Mouse (Mus musculus) adrenal gland (tissue): Measurements from ENCODE around the gene Cd200r1.
"Not testable (repeated sequence)": the region's sequence is repeated elsewhere in the genome, so short reads cannot be mapped to it uniquely, and the experiment has no call there.

Source experiments
- intact Hi-C: fragments of 180-260 bp; cut with DNase I; formaldehyde crosslinking; loops from one replicate; pipeline ENCODE4 v1.15.1; 2025

Gene Cd200r1

GRCm38 (mm10) chr16:44761811-44762210 lies 3.7 kb upstream of the Cd200r1 start:
- intact Hi-C loops: loop anchor here (10.0 kb wide), 1 partner anchor 363 kb away; no protein-coding TSS in a partner anchor

- intact Hi-C loops: loop anchor here (5.0 to 10.0 kb wide), 2 partner anchors 256 to 358 kb away; no protein-coding TSS in a partner anchor
Measured at GRCm38 (mm10) chr16:44766320-44766892, 870 bp downstream of the Cd200r1 start.

GRCm38 (mm10) chr16:44767506-44767905 lies 2.0 kb downstream of the Cd200r1 start:
- intact Hi-C loops: loop anchor here (5.0 to 10.0 kb wide), 2 partner anchors 255 to 357 kb away; no protein-coding TSS in a partner anchor

- intact Hi-C loops: loop anchor here (5.0 to 10.0 kb wide), 2 partner anchors 254 to 357 kb away; no protein-coding TSS in a partner anchor
Measured at GRCm38 (mm10) chr16:44767967-44768366, 2.4 kb downstream of the Cd200r1 start.

GRCm38 (mm10) chr16:44772577-44772976 lies 7.0 kb downstream of the Cd200r1 start:
- intact Hi-C loops: no loop called here

- intact Hi-C loops: no loop called here
Measured at GRCm38 (mm10) chr16:44773673-44774072, 8.1 kb downstream of the Cd200r1 start.

- intact Hi-C loops: no loop called here
Measured at GRCm38 (mm10) chr16:44774201-44774600, 8.7 kb downstream of the Cd200r1 start.

- intact Hi-C loops: no loop called here
Measured at GRCm38 (mm10) chr16:44778538-44779147, 13.1 kb downstream of the Cd200r1 start.

GRCm38 (mm10) chr16:44779494-44779893 lies 14.0 kb downstream of the Cd200r1 start:
- intact Hi-C loops: no loop called here

GRCm38 (mm10) chr16:44780751-44781150 lies 15.2 kb downstream of the Cd200r1 start:
- intact Hi-C loops: no loop called here

GRCm38 (mm10) chr16:44786934-44787333 lies 21.4 kb downstream of the Cd200r1 start:
- intact Hi-C loops: no loop called here

- intact Hi-C loops: no loop called here
Measured at GRCm38 (mm10) chr16:44794416-44794815, 28.9 kb downstream of the Cd200r1 start.

GRCm38 (mm10) chr16:44805976-44806375 lies 40.4 kb downstream of the Cd200r1 start:
- intact Hi-C loops: no loop called here

- intact Hi-C loops: not testable (repeated sequence)
Measured at GRCm38 (mm10) chr16:44810223-44810622, 44.7 kb downstream of the Cd200r1 start.

- intact Hi-C loops: no loop called here
Measured at GRCm38 (mm10) chr16:44811544-44811943, 46.0 kb downstream of the Cd200r1 start, which contains the start of gene Cd200r4. TSS of gene Cd200r4 (plus strand) at chr16:44811733.

- intact Hi-C loops: no loop called here
Measured at GRCm38 (mm10) chr16:44812468-44813065, 47.0 kb downstream of the Cd200r1 start.

GRCm38 (mm10) chr16:44818010-44818409 lies 52.5 kb downstream of the Cd200r1 start:
- intact Hi-C loops: no loop called here

- intact Hi-C loops: no loop called here
Measured at GRCm38 (mm10) chr16:44820545-44820944, 55.0 kb downstream of the Cd200r1 start.

GRCm38 (mm10) chr16:44832286-44832685 lies 66.8 kb downstream of the Cd200r1 start:
- intact Hi-C loops: no loop called here

GRCm38 (mm10) chr16:44833189-44833588 lies 67.7 kb downstream of the Cd200r1 start:
- intact Hi-C loops: not testable (repeated sequence)
